Mouse (Mus musculus): ENCODE measurements around the gene Fam228a.
"Not testable (repeated sequence)": the region's sequence is repeated elsewhere in the genome, so short reads cannot be mapped to it uniquely, and the experiment has no call there.

The Fam228a gene

DNA sequence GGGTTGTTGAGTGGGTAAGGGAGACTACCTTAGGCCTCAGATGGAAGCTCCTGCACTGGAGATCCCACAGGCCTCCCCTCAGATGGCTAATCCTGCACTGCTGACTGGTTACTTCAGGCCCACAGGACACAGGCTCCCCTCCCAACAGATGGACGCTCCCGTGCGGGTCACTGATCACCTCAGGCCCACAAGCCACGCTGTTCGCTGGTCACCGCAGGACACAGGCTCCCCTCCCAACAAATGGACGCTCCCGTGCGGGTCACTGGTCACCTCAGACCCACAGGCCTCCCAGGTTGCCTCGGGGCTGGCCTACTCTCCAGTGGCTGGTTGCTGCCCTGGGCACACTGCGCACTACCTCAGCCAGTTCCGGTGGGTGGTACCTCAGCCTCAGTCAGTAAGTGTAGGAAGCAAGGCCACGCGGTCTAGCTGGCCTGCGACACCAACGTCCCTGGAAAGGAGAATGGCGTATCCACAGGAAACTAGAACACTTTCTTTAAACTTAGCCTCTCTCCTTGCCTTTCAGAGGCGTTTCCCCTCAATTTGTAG is at the start of gene Fam228a:
Fam228a (minus strand) TSS at position 400 of the 546 bp plus-strand sequence.
- DNase-seq, result no peak

DNA sequence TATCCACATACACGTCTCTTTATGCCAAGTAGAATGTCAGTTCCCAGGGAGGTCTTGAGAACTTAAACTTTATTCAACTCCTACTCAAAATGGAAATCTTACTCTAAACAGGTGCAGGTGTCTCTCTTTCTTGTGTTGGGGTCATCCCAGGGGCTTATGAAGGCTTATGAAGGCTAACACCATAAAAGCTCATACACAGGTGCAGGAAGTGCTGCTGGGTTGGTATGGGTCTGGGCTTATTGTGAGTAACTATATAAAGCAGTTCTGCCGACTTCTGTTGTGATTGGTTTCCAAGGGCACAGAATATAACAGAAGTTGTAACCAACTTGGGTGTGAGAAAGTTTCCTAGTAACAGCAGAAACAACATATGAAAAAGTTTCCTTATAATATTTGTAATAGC is 46.2 kb upstream of the Fam228a start:
- DNase-seq, result no peak

DNA sequence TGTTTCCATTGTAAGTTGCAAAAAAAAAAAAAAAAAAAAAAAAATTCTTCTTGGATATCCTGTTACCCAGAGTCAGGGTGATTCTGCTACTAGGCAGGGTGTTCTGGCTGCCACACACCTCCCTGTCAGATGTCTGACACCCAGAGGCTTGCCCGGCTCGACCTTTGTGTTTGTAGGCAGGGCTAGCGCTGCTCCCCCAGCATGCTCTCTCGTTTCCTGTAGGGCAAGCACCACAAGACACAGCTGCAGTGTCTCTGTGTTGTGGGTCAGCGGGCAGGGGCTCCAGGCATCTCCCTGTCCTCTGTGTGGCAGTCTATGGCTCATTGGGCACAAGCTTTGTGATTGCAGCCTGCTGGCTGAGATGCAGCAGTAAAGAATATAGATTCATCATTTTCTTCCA is 45.4 kb upstream of the Fam228a start:
- DNase-seq, result peak; percentile 47 to 80

DNA sequence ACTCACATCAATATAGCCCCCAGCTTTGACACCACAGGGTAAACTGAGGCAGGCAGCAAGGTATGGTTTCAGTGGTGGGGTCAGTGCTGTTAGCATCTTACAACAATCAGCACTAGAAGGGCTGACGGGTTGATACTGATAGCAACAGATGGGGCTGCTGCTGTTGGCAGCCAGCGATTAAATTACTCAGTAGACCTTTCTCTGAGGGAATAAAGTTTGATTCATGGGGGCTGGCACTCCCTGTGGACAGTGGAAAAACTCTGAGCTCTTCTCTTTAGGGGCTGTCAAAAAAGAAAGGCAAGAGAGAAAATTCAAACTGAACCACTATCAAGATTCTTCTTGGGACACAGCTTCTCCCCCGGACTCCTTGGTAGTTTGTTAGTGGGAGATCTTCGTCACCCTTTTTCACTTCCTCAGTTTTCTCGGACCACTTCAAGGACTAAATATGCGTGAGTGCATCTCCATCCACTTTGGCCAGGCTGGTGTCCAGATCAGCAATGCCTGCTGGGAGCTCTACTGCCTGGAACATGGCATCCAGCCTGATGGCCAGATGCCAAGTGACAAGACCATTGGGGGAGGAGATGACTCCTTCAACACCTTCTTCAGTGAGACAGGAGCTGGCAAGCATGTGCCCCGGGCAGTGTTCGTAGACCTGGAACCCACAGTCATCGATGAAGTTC is 43.6 kb upstream of the Fam228a start:
- DNase-seq, result not testable (repeated sequence)

DNA sequence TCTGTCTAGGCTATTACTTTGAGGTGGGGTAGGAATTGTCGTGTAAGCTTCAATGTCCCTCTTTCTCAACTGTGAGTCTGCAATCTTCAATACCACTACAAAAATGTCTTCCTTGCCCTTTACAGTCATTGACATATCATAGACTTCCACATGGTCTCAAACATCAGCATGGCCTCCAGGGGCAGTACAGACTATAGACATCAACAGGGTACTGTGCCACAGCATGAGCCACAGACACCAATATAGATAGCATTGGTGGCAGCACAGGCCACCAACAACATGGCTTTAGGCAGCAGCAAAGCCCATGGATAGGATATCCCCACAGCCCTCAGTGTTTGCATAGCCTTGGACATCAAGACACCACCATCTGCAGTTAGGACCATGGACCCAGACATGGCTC is 43.0 kb upstream of the Fam228a start:
- no peak for DNase-seq

DNA sequence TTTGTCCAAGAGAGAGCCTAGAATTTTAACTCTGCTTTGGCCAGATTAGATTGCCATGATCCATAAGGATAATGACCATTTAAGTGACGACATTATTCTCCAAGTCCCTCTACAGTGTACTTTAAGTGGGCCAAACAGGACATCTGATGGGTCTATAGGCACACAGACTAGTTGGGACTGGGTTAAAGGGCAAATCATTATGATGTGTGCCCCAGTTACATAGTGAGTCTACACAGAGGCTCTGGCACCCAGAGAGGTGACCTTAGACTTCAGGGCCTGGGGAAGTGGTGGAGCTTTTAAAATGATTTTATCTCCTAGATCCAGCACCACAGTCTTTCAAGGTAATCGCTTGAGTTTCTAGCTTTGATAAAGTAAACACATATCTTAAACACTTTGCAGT is 42.0 kb upstream of the Fam228a start:
- DNase-seq, result no peak

DNA sequence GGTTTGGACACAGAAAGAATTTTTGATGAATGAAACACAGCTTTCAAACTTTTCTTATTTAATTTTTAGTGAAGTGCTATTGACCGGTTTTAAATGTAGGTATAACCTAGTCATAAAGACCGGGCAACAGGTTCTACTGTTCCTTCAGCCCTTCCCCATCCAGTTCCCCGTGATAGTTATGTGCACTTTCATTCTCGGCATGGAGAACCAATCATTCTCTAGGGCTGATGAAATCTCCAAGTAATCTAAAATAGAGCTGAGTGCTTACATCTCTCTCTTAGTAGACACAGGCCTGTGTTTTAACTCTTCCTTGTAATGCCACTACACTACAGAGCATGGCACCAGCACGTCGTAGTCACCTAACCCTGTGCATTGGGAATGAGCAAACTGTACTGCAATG is 39.5 kb upstream of the Fam228a start:
- DNase-seq, result no peak

DNA sequence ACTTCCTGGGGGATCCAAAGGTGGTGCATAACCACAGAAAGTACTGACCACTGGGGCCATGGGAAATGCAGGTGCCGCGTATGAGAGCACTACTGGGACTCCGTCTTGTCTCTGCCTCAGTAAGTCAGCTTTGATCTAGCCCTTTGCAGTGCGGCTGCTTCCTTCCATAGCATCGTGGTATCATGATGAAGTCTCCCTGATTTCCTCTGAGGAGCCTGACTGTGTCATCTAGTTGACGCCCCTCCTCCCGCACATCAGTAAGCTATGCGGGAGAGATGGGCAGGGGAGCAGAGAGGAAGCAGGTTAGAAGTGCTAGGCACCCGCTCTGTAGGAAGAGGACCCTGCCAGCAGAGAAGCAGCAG is 37.3 kb upstream of the Fam228a start:
- no peak for DNase-seq

DNA sequence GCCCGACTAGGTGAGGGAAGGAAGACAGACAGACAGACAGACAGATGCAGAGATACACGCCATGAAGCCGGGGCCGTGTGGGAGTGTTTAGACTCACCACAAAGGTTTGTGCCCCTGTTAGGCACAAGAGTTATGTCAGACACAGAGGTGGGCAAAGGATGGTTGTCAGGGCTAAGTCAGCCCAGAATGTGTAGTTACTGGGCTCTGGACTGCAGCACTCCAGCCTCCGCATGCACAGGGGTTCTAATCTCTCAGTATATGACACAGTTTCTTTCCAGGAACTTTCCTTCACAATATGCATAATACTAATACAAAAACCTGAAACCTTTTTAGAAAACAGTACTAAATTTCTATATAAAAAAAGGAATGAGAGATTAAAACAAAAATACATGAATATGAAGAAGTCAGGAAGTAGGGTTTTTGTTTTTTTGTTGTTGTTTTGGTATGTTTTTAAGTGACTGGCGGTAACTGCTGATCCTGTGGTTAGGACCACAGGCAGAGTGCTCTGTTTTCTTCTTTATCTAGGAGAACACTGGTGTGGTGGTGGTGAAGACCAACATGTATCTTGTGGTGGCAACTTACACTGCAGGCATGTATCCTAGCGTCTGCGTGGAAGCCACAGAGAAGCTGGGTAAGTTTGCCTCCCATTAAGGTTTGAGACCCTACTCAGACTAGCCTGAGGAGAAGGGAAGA is 36.8 kb upstream of the Fam228a start:
- no peak for DNase-seq

DNA sequence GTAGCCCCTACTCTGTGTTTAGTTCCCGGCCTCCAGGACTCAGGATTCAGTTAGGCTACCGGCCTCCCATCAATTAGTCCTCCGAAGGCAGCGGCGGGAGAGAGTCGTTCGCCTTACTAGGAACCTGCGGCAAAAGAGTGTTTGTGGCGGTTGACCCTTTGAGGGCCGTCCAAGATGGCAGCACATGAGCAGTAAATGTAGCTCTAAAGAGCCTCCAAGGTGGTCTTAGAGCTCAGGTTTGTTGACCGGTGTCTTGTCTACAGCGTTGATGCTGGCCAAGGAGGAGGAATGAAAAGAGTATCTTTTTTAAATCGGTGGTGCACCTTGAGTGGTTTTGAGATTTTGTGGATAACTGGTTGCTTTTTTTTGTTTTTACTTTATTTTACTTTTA is 31.1 kb upstream of the Fam228a start:
- DNase-seq, result no peak

DNA sequence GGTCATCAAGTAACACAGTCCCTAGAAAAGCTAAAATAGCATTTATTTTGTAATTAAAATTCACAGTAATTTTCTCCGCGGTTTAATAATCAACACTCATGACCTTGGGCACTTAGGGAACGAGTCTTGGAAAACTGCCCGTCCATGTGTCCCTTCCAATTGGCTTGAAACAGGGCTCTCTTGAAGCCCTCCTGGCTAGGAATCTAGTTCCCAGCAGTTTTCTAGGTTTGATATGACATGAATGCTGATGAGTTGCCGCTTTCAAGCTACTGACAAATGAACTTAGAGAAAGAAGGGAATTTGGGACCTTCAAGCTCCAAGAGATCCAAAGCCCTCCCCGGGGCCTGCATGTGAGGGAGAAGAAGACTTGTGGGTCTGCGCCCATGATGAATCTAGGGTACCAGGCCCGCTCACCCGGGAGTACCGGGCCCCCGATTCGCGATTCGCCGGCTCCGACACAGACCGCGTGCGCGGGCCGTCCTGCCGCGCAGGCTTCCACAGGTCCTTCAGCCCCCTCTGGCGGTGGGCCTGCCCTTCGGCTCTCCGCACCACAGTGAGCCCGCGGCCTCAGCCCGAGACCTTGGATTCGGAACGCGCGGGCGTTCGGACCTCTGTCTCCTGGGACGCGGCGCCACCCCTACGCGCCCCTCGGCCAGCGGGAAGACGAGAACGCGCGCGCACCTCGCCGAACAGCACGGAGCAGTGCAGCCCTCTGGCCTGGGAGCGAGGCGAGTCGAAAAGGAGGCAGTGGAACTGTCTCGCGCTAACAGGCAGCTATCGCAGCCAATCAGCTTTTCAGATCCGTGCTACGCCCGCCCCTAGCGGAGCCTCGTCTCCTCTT is 30.5 kb upstream of the Fam228a start, which contains the start of the genes Pfn4 and Fam228b:
Pfn4 (plus strand) TSS at position 531 of the 841 bp plus-strand sequence.
Fam228b (minus strand) TSS at position 776 of the 841 bp plus-strand sequence.
- peak; percentile 96 to 97 for DNase-seq

DNA sequence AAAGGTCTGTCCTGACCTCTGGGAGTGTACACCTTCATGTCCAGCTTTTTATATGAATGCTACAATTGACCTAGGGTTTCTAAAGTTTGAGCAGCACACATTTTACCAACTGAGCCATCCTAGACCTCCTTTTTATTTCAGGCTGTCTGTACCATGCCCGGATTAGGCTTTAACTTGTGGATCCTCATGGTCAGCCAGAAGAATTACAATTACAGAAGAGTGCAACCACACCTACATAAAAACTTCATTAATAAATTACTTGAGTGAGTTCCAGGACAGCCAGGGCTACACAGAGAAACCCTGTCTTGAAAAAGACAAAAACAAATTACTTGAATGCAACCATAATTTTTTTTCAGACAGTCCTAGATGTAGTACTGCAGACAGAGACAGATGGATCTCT is 18.8 kb upstream of the Fam228a start:
- no peak for DNase-seq

DNA sequence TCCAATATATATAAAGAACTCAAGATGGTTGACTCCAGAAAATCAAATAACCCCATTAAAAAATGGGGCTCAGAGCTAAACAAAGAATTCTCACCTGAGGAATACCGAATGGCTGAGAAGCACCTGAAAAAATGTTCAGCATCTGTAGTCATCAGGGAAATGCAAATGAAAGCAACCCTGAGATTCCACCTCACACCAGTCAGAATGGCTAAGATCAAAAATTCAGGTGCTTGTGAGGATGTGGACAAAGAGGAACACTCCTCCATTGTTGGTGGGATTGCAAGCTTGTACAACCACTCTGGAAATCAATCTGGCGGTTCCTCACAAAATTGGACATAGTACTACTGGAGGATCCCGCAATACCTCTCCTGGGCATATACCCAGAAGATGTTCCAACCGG is 16.2 kb upstream of the Fam228a start:
- not testable (repeated sequence) for DNase-seq

DNA sequence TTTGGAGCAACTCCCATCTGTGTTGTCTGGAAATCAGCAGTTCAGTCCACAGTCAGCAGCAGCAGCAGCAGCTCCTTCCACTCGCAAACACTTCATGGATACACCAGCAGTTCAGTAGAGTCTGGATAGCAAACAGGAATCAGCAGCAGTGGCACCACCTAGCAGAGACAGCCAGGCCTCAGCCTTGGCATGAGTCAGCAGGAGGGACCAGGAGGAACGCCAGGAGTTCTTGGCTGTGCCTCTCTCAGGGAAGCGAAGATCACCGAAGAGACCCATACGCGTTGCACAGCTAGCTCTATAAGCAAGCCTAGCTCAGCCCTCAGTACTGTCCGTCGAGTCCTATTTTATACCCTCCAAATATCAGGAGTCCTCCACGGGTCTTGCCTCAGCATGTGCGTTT is 6.3 kb upstream of the Fam228a start:
- no peak for DNase-seq

DNA sequence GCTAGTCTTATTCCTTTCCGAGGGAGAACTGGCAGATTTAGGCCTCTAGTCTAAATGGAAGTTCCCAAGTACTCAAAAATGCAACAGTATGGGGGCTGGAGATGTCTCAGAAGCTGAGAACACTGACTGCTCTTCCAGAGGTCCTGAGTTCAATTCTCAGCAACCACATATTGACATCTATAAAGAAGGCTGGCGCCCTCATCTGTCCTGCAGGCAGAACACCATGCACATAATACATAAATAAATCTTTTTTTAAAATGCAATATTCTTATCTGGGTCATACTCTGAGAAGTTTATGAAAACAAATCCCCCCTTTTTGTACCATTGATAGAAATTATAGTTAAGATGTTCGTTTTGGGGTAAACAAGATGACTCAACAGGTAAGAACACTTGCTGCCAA is 4.0 kb upstream of the Fam228a start:
- no peak for DNase-seq

DNA sequence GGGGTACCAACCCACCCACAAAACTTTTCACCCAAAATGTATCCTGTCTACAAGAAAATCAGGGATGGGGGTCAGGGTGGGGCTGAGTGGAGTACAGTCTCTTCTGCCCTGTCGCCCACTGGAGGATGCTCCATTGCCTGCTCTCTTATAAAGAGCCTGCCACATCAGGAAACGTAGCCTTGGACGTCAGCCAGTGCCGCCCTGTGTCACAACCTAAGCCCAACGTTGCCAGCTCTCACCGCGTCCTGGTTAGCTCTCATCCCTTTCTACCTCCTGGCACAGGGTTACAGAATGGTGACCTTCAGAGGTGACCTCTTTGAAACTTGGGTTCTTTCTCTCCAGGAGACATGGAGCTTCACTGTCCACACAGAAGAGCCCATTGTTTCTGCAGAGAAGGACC is 2.6 kb upstream of the Fam228a start:
- peak in 1 of 2 experiments; percentile 40 for DNase-seq

DNA sequence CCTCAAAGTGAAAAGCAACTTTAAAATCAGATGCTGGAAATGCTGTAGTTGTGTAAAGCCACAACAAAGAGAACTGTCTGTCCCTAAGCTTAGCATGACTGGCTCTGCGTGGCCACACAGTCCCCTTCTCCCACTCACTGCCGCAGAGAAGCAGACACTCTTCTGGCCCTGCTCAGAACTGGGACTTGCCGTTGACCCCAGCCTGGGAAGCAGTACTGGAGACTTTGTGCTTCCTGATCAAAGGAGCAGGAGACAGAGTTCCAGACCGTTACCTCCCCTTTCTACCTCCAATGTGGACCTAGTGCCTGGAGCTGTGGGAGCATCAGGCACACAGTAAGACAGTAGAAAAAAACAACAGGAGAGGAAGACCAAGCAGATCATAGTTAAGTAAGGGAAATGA is 5.9 kb downstream of the Fam228a start:
- DNase-seq, result no peak

DNA sequence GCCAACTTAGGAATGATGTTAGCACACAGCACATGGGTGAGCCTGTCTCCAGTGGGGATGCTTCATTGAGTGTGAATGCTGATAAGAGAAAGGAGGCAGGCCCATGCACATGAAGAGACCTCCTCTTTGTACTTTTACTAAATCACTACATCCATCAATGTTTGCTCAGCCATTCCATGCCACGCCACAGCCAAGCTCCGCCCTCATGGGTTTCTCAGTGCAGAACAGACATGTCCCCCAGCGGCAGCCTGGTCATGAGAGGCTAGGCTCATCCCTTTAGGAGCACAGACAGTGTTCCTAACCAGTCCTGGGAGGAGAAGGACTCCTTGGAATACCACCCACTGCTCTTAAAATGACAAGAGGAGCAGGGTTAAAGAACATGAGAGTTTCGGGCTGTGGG is 6.6 kb downstream of the Fam228a start:
- DNase-seq, result no peak

DNA sequence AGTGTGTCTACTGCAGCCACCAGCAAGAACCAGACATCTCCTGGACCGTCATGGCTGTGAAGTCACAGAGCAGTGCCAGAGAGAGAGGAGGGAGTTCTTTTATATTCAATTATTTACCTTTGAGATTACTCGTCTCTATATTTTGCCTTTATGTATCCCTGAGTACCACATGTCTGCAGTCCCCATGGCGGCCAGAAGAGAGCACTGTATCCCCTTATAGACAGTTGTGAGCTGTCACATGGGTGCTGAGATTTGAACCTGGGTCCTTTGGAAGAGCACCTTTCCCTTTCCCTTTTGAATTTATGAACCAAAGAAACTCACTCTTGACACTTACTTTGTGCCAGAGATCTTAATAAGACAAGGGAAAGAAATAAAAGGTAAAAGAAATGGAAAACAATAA is 9.1 kb downstream of the Fam228a start:
- no peak for DNase-seq

DNA sequence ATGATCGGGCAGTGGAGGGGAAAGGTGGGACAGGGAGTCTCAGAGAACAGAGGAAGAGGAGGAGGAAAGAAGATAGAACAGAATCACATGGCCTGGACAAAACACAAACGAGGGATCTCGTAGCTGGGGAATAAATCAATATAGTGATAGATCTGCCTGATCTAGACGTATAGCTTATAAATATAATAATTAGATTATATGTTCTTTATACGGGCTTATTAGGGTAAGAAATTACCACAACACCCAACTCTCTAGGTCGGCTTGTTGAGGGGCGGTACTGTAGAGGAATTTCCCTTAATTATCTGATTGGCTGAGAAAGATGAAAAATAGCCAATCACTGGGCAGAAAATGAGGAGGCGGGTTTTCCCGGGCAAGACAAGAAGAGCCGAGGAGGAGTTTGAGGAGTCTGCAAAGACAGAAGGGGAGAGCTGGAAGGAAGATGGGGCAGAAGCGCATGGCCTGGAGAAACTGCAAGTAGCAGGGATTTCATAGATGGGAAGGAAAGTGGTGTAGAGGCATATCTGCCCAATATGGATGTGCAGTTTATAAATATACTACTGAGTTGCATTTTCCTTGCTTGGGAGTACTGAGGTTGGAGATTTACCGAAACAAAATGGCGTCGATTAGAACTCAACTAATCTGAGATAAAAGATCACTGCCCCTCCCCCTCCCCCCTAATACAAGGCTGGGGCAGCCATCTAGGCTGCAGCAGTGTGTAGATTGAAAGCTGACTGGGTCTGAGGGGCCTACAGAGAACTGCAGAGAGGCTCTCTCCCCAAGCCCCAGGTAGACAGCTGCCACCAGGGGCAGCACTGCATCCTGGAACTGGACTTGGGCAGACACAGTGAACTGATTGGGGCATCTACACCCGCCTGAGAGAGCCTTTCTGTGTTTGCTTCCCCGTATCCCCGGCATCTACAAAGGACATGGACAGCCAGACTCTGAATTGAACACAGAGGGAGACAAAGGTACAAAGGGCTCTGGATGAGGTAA is 18.2 kb downstream of the Fam228a start:
- DNase-seq, result no peak

DNA sequence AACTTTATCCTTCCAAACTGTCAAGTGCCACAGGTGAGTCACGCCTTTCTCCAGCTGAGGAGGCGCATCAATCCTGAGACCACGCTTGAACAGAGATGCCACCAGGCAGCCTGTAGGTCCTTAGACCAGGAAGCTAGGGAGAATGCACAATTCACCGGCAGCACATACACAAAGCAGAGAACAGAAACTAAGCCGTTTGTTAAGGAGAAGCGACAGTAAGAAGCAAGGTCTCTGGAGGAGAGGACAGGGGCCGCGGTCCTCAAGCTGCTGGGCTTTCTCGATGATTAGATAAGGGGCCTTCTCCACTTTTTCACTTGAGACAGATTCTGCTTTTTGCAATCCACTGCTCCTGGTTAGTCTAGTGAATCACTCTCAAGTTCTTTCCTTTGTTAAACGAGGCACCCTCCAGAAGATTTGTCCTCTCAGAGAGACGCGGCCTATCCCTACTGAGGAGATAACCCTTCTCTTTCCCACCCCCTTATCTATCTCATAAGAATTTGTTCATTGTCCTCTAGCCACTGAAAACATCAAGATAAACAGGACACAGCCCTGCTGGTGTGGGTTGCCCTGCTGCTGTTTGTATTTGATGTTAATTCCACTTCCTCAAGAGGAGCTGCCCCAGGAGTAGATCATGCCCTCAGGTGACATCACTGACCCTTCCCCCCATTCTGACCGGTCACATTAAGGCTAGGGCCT is 19.0 kb downstream of the Fam228a start:
- DNase-seq, result no peak

Data from kidney, postnatal 25 days (tissue).